Mouse (Mus musculus): ENCODE measurements around the gene Cnnm1. TPM values are rescaled to one million over a fixed set of nuclear protein-coding genes. Genes with fewer than 3 reads are reported as not detected.

The Cnnm1 gene
- 10 to 100 TPM; 39.3 to 40.4 TPM for total RNA-seq (2021)

DNA sequence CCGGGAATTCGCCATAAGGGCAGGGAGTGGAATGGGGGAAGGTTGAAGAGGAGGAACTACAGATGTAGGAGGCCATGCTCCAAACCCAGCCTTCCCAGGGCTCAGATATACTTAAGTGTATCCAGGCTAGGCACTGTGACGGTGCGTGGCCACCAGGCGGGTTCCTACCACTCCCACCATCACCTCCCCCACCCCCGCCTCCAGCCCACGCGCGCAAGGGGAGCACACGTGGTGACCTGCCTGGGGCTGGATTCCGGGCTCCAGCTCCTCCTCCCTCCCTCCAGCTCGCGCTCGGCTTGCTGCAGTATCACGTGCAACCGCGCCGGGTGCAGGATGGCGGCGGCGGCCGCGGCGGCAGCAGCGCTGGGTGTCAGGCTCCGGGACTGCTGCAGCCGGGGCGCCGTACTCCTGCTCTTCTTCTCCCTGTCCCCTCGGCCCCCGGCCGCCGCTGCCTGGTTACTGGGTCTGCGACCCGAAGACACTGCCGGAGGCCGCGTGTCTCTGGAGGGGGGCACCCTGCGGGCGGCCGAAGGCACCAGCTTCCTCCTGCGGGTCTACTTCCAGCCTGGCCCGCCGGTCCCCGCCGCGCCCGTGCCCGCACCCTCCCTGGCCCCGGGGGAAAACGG lies at the start of gene Cnnm1:
TSS of gene Cnnm1 (plus strand) at position 325 of the 626 bp plus-strand sequence.
- intact Hi-C loops (cut with DNase I) = no loop called here
- peak in 1 of 2 experiments; percentile 83 for DNase-seq (ENCODE audit: extremely low spot score in 1 of 2, low spot score in 2 of 2)

DNA sequence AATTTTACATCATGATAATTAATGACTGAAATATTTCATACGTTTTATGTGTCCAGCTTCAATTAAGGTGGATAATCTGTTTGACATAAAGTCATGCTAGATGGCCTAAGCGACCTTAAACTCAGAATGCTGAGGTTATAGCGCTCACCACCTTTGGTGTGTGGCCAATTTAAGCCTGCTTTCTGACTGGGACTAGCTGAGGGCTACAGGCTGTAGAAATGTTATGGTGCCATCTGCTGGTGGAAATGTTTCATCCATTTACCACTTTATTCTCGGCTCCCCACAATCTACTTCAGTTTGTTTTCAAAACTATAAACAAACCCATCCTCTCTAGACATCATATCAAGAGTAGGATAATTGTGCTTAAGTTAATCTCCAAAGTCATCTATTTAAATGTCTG lies 43.9 kb upstream of the Cnnm1 start:
- DNase-seq (ENCODE audit: extremely low spot score in 1 of 2, low spot score in 2 of 2) = peak; percentile 32 to 63
- intact Hi-C loops (cut with DNase I) = loop anchor here (1.0 to 10.0 kb wide), 3 partner anchors 369 to 812 kb away; no protein-coding TSS in a partner anchor

DNA sequence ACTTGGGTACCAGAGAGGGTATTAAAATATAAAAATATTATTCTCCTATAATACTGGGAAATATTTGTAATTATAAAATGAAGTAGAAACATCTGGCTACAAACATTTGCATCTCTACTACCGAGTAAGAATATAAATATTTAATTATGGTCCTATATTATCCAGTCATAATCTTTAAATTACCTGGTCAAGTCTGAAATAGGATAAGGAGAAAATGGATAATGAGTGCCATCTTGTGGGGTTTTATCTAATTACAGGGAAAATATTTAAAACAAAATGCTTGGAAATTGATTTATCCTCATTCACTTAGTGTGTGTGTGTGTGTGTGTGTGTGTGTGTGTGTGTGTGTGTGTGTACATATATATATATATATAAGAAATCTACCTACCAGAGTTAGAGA lies 33.1 kb upstream of the Cnnm1 start:
- intact Hi-C loops (cut with DNase I) = no loop called here

DNA sequence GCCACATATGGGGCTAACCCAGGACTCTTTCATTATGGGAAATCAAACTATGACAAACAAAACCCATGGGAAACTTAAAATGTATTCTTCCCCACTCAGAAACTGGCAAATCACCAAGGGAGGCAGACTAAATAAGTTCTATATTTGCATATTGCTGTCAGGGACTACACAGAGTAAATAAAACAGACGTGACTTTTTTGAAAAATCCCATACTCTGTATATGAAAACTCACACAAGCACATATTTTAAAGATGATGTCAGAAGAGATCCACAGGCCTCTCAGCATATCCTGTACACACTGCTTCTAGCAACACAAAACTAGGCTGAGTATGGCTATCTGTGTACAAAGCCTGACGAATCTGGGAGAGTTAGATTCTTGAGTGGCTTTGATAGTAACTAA lies 24.7 kb upstream of the Cnnm1 start:
- intact Hi-C loops (cut with DNase I) = no loop called here
- DNase-seq (ENCODE audit: extremely low spot score in 1 of 2, low spot score in 2 of 2) = no peak

More for the DNA sequence above, 33.1 kb upstream of the Cnnm1 start:
- no peak for DNase-seq (ENCODE audit: extremely low spot score in 1 of 2, low spot score in 2 of 2)

DNA sequence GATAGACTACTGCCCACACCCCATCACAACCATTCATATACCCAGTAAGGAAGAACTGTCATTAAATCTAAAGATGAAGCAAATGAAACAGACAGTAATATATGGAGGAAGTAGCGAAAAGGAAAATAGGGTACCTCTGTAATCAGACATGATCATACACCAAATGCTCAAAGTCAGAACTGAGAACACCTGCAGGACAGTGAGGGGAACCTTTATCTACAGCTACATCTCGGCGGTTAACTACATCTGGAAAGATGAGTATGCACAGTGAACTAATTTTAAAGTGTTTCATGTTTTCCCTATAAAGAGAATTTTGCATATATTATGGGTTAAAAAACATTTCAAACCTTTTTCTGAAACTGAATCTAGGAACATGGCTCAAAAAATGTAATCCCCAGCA lies 19.7 kb upstream of the Cnnm1 start:
- intact Hi-C loops (cut with DNase I) = no loop called here
- DNase-seq (ENCODE audit: extremely low spot score in 1 of 2, low spot score in 2 of 2) = no peak

DNA sequence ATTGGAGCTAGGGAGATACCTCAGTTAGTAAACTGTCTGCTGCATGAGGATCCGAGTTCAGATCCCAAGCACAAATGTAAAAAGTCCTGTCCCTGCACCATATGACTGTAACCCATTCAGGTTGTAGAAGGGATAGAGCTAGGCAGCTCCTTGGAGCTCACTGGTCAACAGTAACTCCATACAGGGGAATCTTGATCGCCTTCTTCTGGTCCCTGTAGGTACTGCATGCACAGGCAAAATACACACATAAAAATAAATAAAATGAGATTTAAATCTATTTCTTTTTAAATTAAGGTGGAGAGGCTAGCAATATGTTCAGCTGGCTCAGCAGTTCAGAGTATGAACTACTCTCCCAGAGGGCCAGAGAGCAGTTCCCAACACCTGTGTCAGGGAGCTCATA lies 16.2 kb upstream of the Cnnm1 start:
- intact Hi-C loops (cut with DNase I) = no loop called here
- no peak for DNase-seq (ENCODE audit: extremely low spot score in 1 of 2, low spot score in 2 of 2)

DNA sequence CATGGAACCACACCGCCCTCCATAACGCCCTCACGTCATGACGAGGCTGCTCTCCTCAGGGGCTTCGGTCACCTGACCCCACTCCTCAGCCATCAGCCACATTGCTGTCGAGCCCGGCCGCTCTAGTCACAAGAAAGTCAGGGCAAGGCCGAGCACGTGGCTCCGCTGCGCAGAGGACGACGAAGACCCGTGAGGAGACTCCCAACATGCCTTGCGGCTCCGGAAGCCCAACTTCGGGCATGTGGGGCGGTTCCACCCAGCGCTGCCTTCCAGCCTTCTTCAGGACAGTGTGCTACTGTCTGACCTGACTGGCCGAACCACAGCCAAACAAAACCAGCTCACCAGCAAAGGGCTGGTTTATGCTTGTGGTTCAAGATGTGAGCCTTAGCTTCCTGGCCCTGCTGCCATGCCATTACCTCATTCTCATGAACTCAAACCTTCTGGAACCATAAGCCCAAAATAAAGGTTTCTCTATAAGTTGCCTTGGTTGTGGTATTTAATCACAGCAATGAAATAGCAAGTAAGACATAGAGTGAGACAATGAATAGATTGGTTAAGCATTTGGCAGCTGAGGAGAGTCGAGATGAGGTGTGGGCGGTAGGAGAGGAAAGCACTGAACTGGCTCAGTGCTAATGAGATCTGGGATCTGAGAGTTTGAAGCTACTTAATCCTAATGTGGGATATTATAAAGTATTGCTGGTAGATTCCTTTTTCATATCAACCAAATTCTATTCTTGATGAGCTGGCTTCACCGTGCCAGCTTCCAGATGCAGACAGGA lies 12.6 kb upstream of the Cnnm1 start:
- intact Hi-C loops (cut with DNase I) = no loop called here
- no peak for DNase-seq (ENCODE audit: extremely low spot score in 1 of 2, low spot score in 2 of 2)

DNA sequence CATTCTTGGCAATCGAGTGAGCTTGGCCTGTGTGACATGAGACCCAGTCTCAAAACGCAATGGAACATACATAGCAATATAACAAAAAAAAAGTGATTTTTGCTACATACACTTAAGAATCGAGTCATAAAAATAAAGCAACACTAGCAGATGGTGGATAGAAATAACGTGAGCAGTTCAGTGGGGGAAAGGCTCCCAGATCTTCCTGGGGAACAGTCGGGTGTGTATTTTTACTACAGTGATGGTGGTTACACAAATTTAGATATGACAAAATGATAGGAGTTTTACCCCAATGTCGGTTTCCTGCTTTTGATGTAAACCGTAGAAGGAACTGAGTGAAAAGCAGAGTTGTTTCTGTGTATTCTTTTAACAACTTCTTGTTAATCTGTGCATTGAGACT lies 990 bp upstream of the Cnnm1 start:
- intact Hi-C loops (cut with DNase I) = no loop called here
- no peak for DNase-seq (ENCODE audit: extremely low spot score in 1 of 2, low spot score in 2 of 2)

DNA sequence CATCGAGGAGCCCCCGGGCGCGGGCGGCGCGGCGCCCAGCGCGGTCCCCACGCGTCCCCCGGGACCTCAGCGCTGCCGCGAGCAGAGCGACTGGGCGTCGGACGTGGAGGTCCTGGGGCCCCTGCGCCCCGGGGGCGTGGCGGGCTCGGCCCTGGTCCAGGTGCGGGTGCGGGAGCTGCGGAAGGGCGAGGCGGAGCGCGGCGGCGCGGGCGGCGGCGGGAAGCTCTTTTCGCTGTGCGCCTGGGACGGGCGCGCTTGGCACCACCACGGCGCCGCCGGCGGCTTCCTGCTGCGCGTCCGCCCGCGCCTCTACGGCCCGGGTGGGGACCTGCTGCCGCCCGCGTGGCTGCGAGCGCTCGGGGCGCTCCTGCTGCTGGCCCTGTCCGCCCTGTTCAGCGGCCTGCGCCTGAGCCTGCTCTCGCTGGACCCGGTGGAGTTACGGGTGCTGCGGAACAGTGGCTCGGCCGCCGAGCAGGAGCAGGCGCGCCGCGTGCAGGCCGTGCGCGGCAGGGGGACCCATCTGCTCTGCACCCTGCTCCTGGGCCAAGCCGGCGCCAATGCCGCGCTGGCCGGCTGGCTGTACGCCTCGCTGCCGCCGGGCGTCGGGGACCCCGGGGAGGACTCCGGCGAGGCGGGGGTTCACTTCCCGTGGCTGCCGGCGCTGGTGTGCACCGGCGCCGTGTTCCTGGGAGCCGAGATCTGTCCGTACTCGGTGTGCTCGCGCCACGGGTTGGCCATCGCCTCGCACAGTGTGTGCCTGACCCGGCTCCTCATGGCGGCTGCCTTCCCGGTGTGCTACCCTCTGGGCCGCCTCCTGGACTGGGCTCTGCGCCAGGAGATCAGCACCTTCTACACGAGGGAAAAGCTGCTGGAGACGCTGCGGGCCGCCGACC lies 778 bp downstream of the Cnnm1 start:
- intact Hi-C loops (cut with DNase I) = no loop called here
- DNase-seq (ENCODE audit: extremely low spot score in 1 of 2, low spot score in 2 of 2) = peak in 1 of 2 experiments; percentile 66

DNA sequence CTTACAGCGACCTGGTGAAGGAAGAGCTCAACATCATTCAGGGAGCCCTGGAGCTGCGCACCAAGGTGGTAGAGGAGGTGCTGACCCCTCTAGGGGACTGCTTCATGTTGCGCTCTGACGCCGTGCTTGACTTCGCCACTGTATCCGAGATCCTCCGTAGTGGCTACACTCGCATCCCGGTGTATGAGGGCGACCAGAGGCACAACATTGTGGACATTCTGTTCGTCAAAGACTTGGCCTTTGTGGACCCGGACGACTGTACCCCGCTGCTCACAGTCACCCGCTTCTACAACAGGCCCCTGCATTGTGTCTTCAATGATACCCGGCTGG lies 1.4 kb downstream of the Cnnm1 start:
- intact Hi-C loops (cut with DNase I) = no loop called here
- DNase-seq (ENCODE audit: extremely low spot score in 1 of 2, low spot score in 2 of 2) = no peak

DNA sequence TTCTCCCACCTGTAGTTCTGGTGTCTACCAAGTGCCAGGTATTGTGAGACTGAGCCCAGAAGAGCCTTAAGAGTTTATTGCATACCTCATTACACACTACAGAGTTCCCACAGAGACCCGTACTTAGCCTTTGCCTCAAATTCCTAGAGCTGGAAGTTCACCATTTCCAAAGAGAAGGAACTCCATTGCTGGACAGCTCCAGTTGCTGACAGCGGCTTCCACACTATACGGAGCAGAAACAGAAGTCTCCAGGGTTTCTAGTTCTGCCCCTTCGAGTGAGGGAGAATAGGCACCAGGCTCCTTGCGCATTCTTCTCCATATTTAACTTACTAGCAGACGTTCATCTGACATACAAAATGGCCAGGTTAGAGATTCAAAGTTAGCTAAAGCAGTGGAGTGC lies 2.0 kb downstream of the Cnnm1 start:
- intact Hi-C loops (cut with DNase I) = no loop called here
- DNase-seq (ENCODE audit: extremely low spot score in 1 of 2, low spot score in 2 of 2) = no peak

DNA sequence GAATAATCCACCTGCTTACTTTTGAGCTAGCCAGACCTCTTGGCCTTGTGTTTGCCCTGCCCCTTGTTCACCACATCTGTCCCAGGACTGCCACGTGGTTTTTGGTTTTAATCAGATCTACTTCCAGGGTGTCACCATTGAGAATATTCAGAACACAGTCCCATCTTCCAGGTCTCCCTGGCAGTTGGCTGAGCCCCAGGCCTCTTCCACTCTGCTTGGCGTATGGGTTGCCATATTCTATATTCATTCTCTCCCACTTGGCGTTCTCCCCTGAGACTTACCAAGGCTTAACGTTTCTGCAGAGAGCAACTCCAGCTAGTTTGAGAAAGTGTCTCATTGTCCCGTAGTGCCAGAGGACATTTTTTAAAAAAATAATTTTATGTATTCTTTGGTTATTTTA lies 2.7 kb downstream of the Cnnm1 start:
- no peak for DNase-seq (ENCODE audit: extremely low spot score in 1 of 2, low spot score in 2 of 2)
- intact Hi-C loops (cut with DNase I) = no loop called here

DNA sequence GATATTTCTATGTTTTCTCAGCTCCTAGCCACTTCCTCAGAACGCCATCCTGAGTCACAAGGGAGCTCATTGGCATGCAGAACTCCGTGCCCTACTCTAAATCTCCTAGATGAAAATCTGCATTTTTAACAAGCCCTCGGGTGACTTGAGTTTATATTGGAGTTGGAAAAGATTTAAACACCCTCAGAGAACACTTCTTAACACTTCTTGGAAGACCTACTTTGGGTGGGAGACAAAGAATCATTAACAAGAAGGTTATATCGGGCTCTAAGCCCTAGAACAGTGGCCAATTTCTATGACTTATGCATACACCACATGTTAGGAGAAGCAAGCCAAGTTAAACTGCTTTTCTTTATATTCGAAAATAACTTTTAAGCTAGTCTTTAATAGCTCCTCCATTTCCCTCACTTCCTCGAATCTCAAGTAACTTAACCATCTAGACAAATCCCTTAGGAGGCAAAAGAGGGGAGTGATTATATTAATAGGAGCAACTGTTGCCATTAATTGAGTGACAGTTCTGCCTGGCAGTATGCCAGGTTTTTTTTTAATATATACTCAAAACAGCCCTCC lies 4.5 kb downstream of the Cnnm1 start:
- DNase-seq (ENCODE audit: extremely low spot score in 1 of 2, low spot score in 2 of 2) = no peak
- intact Hi-C loops (cut with DNase I) = no loop called here

DNA sequence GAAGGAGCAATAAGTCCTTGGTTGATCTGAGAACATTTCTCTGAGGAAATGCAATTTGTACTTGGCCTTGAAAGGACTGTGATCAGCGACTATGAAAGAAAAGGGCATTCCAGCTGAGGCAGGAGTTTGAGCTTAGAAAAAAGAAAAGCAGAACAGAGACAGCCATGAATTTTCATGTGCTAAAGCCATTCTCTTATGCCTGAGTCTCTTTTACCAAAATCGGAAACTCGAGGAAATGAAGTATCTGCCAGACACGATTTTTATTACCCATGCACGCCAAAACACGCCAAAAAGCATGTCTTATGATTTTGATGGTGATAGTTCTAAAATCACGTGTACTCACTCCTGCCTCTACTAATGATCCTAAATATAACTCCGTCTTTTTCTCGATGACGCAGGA lies 11.3 kb downstream of the Cnnm1 start:
- no peak for DNase-seq (ENCODE audit: extremely low spot score in 1 of 2, low spot score in 2 of 2)
- intact Hi-C loops (cut with DNase I) = no loop called here

DNA sequence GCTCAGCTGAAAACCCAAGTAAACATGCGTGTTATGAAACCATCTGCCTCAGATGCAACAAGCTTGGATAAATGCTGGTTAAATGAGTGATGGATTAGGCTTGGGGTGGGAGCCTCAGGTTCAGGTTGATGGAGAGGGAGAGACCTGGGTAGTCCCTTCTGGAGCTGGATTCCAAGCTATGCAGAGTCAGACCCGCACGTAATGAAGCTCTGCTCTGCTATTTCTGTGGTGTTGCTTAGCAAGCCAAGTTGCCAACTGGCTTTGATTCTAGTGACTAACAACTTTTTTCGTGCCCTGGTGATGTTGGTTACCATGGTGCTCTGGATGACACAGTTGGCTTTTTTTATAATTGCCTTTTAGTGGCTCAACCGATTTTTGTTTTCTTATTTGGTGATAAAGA lies 11.9 kb downstream of the Cnnm1 start:
- DNase-seq (ENCODE audit: extremely low spot score in 1 of 2, low spot score in 2 of 2) = peak in 1 of 2 experiments; percentile 52
- intact Hi-C loops (cut with DNase I) = no loop called here

DNA sequence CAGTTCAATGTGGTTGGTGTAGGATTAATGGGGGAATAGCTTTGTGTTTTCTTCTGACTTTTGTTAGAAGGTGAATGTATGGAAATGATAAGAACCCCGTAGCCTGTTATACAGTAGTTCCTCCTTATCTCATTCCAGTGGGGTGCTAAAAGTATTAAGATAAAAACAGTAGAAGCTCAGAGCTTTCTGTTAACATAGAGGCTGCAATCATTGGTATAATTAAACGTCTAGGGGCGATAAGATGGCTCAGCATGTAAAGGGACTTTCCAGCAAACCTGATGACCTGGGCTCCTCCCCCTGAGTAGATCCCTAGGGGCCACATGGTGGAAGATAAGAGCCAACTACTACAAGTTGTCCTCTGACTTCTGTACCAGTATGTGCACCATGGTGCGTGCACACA lies 12.8 kb downstream of the Cnnm1 start:
- intact Hi-C loops (cut with DNase I) = no loop called here
- no peak for DNase-seq (ENCODE audit: extremely low spot score in 1 of 2, low spot score in 2 of 2)

DNA sequence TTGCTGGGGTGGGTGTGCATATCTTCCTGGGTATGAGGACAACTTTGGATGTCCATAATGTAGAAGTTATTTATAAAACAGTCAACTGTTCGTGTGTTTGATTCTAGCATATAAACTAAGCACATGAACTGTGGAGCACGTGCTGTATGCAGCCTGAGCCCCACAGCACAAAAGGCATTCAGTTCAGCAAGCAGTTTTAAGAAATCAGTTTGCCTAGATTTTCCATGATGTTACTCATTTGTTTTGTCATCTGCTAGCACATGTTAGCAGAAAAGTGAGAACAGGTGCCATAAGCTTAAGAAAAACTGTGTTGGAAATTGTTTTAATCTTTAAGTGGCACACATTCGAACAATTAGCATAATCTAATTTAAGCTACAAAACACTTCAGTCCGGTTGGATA lies 19.7 kb downstream of the Cnnm1 start:
- no peak for DNase-seq (ENCODE audit: extremely low spot score in 1 of 2, low spot score in 2 of 2)
- intact Hi-C loops (cut with DNase I) = no loop called here

DNA sequence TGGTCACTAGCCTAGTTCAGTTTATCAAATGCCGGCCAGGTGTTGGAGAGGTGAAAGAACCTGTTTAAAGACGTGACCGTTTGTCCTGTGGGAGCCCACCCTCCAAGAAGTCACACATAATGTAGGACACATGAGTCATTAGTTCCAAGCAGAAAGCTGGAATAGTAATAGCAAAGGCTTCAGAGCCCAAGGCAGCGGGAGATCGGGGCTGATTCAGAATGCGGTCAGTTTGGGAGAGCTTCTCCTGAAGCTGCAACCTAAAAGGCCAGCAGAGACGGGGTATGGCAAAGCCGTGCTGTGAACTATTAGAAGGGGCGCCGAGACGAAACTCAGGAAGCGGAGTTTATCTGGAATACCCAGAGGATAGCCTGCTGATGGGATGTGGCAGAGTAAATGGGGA lies 20.2 kb downstream of the Cnnm1 start:
- intact Hi-C loops (cut with DNase I) = no loop called here
- DNase-seq (ENCODE audit: extremely low spot score in 1 of 2, low spot score in 2 of 2) = no peak

DNA sequence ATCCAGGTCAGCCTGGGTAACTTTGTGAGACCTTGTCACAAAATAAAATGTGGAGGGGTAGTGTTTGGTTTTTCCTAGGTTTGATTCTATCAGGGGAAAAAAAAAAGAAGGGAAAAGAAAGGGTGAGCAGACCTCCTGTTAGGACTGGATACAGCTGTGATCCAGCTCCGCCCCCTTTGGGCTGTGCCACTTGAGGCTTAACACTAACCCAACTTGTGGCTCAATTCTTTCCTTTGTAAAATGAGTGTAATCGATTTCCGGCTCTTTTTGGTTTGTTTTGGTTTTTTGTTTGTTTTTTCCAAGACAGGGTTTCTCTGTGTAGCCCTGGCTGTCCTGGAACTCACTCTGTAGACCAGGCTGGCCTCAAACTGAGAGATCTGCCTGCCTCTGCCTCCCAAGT lies 21.9 kb downstream of the Cnnm1 start:
- no peak for DNase-seq (ENCODE audit: extremely low spot score in 1 of 2, low spot score in 2 of 2)
- intact Hi-C loops (cut with DNase I) = no loop called here
